Mouse (Mus musculus) left cerebral cortex, postnatal 10 days (tissue): ENCODE data around the gene Dusp11. TPM values are rescaled to one million over a fixed set of nuclear protein-coding genes. Genes with fewer than 3 reads are reported as not detected.
"Not testable (repeated sequence)": the region's sequence is repeated elsewhere in the genome, so short reads cannot be mapped to it uniquely, and the experiment has no call there.

ENCODE experiments used
- DNase-seq, 2 experiments: peaks; one replicate each; pipeline ENCODE4 v3.0.0; 2021 to 2022; ENCODE audit warnings: low spot score in 2 of 2, mixed read lengths in 1 of 2; ENCODE audit errors: extremely low spot score in 1 of 2
- intact Hi-C: fragments of 180-260 bp; cut with DNase I; formaldehyde crosslinking; loops from one replicate; pipeline ENCODE4 v1.15.1; 2025
- total RNA-seq, 2 experiments: library from RNA; stranded (reverse); gene quantifications; 2 replicates each; pipeline ENCODE4 v1.2.3; 2021

Gene Dusp11
- total RNA-seq: 10 to 100 TPM; 74.0 to 82.0 TPM

DNA sequence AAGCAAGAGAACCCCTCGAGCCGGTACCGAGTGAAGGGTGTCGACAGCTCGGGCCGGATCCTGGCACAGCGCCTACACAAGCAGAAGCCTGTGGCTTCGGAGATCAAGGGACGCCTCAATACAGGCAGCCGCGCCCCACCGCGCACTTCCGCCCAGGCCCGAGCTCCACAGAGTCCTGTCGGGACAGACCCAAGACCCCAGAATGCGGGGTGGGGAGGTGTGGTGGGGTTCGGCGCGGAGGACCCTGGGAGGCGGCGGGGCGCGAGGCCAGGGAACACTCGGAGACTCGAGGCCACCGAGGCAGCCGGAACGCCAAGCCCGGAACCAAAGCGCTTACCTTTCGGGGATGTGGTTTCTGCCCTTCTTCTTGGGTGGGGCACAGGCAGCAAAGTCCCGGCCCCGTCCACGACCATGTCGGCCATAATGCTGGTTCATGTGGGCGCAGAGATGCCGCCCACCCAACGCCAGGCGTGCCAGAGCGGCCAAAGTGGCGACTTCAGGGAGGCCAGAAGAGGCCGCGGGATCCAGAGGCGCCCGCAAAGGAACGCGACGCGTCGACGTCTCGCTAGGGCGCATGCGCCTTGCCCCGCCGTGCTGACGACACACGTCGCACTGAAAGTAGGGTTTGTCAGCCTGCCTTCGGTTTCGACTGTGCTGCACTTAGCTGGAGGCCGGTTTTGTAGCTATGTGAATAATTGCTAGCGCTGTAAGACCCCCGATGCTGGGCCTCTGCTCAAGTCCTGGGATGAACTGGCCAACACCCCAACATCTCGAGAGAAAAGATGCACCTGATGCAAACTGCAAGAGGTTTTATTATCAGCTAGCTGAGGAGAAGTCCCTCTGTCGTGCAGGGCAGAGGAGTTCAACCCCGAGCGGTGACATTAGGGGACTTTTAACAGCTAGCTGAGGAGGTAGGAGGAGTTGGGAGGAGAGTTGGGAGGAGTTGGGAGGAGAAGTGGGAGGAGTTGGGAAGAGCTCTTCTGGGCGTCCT is at the start of gene Dusp11:
Gene Dusp11, minus strand, starts transcription at position 567 of the 991 bp plus-strand sequence.
- peak; percentile 90 to 96 for DNase-seq
- intact Hi-C loops: loop anchor here (5.0 kb wide), 1 partner anchor 46 kb away; no protein-coding TSS in a partner anchor

DNA sequence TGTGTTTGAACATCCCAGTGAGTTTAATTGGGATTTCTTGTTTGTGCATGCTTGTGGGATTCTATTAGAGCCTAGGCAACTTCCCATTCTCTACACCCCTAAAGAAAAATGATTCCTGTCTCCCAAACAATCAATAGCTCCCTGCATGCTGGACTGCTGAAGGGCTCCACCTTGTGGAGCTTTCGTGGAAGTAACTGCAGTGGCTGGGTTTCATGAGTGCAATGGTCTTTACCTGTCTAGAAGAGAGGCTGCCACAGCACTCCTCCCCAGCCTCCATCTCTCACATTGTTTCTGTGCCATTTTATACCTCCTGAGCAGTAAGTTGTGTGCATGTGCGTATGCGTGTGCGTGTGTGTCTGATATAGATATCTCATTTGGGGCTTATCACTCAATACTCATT is 48.5 kb upstream of the Dusp11 start:
- DNase-seq: peak; percentile 53 to 54
- intact Hi-C loops: loop anchor here (5.0 kb wide), 2 partner anchors 48 to 178 kb away; partner anchors contain the start of genes Dusp11 and Nat8

DNA sequence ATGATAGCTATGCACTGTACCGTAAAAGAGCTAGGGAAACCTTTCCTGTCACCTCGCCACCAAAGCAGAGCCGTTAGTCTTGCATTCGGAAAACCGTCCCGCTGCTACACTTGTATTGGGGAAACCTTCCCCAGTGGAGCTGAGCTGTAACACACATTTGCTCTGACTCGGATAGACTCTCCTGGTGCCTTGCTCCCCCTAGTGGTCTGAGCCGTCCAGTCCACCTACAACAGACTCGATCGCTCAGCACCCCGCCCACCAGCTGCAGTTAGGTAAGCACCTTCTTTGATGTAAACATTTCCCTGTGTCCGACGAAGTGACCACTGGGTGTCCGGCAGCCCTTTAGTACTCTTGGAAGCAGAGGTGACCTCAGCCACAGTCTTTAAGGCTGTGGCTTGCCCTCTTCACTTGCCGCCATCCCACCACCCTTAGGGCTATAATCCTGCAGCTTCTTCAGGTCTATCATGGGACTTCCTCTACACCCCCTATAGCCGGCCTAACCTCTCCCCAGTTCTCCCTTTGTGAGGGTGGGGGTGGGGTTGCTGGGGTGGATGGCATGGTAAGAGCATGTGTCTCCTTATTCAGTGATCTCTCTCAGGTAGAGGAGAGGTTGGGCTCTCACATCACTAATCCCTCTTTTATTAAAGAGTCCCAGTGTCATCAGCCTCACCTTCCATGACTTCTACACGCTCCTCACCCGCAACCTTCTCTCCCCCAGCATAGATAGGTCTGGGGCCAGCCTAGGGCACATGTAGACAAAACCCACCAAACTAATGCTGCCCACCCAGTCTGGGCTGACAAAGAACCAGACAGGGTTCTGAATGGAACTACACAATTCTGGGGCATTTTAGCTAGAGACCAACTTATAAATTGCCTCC is 43.0 kb upstream of the Dusp11 start:
- intact Hi-C loops: loop anchor here (5.0 kb wide), 2 partner anchors 42 to 172 kb away; partner anchors contain the start of genes Dusp11 and Nat8
- peak; percentile 57 to 83 for DNase-seq

DNA sequence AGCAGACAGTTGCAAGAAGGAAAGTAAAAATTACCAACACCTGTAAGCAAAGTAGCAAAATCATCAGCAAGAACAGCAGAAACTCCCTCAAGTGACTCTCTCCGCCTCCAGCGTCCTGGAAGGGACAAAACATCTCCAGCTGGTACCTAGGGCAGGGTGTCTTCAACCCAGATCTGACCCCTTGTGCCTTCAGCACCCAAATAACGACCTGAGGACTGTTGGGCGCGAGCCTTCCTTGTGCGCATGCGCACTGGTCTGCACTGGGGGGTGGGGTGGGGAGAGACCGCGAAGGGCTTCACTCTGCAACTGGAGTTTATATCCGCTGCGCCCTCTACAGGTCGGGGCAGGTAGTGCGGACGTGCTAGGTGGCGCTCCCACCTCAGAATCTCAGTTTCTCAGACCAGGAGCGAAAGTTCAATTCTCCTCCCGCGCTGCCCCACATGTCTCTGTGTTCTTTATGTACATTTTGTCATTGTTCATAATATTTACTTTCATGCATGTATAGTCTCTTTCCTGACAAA is 42.0 kb upstream of the Dusp11 start:
- no peak for DNase-seq
- intact Hi-C loops: no loop called here

DNA sequence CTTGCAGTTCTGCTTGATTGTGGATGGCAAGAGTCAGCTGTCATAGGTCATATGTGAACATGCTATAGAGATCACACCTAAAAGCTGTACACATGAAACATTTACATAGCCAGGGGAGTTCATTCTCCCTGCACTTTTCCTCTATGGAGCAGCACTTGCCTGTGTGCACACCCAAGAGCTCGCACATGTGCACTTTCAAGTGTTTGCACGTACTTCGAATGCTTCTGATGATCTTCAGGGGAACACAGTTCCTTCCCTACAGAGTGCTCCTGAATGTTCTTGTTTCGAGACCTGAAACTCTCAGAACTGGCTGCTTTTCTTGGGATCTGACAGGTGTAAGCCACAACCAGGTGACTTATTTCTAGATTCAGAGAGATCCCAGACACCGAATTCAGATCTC is 29.3 kb upstream of the Dusp11 start:
- intact Hi-C loops, DNase-seq: not testable (repeated sequence)

DNA sequence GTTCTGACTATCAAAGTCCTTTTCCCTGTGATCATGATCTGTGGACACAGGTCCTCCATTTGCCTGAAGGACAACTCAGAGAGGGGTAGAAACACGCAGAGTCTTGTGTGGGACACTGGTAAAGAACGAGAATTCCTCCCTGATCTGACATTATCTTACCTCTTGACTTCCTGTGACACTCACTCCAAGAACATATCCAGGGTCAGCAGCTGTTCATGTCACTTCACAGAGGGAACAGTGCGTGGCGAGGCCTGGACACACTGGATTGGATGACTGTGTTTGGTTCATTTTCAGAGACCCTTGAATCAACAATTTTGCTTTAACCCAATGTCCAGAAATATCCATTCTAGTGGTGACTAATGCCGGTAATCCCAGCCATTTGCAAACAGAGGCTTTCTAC is 28.1 kb upstream of the Dusp11 start:
- intact Hi-C loops, DNase-seq: not testable (repeated sequence)

DNA sequence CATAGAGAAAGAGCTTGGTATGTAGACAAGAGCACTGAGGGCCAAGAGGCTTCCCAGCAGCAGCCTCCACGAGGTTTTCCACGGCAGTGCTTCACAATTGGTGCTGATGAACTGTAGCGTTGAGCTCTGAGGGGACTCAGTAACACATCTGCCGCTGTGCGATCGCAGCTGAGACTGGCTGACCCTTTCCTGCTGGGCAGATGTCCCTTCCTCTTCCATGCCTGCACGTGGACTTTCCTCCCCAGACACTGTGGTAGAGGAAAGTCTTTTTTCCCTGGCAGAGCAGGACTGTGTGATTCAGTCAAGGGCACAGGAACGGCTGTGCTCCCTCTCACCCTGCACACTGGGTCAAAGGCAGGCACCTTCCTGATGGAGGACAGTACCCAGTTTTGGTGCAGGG is 22.9 kb upstream of the Dusp11 start:
- intact Hi-C loops: no loop called here
- no peak for DNase-seq

DNA sequence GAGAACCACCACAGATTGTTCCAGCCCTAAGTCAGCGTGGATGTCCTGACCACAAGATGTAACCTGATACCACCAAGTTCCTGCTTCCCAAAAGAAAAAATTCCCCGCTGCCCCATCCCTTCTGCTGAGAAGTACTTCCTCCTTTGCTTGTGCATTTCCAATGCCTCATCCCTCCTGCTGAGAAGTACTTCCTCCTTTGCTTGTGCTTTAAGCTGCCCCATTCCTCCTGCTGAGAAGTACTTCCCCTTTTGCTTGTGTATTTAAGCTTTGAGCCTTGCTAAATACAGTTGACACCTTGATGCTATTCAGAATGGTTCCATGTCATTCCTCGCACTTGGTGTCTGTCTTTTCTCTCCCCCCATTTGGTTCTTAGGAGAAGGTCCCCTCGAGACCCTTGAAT is 17.3 kb upstream of the Dusp11 start:
- intact Hi-C loops, DNase-seq: not testable (repeated sequence)

DNA sequence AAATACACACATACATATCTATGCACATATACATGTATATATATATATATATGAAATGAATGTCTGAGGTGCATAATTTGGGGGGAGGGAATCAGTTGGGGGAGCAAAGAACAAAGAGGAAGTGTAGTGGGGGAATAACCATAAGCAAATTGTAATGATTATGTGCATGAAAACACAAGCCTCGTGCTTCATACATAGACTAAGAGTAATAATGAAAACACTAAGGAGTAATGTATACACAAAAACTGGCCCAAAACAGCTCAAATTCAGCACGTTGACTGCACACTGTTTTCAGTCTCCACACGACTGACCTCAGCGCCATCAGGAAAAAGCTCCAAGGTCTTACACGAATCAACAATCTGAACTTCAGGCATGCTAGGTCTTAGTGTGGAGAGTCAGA is 14.8 kb upstream of the Dusp11 start:
- no peak for DNase-seq
- intact Hi-C loops: no loop called here

DNA sequence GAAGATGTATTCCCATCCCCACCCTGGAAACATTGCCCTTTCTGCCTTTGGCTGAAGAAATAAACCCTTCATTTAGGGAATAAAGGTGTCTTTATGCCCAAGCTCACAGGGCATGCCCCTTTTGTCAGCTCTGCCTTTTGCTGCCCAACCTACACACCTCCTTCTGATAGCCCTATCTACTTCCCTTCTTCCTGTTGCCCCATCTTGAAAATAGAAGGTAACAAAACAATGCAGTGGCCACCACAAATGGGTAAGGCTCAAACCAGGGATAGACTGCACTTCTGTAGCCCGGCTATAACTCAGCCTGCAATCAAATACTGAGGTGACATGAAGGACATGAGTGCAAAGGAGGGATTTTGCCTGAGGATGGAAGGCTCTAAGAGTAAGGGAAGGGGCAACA is 14.3 kb upstream of the Dusp11 start:
- intact Hi-C loops: no loop called here

DNA sequence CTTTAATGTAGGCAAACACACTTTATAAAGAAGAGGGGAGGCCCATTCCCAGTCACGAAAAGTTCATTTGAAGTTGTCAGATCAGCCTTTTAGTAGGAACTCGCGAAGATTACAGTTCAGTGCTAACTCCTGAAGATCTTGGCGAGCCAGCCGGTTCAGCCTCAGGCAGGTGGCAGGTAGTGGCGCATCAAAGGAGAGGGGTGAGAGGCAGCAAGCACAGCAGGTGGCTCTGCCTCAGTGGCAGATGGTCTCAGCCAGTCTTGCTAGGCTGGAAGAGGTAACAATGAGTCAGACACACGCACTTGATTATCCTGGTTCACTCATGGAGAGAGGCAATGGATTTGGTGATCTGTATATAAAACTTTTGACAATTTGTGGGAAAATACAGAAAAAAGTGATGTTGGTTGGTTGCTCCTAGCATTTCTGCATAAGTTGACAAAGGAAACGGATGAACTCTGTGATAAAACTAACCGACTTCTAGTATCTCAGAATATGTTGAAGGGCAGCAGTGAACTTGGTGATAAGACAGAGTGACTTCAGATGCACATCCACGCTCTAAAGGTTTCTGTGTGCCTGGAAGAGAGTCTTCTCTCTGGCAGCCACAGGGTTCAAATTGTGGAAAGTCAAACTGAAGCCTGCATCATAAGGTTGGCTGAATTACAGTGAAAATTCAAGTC is 13.6 kb upstream of the Dusp11 start:
- DNase-seq: no peak
- intact Hi-C loops: no loop called here

More for the DNA sequence above, 14.3 kb upstream of the Dusp11 start:
- DNase-seq: no peak

DNA sequence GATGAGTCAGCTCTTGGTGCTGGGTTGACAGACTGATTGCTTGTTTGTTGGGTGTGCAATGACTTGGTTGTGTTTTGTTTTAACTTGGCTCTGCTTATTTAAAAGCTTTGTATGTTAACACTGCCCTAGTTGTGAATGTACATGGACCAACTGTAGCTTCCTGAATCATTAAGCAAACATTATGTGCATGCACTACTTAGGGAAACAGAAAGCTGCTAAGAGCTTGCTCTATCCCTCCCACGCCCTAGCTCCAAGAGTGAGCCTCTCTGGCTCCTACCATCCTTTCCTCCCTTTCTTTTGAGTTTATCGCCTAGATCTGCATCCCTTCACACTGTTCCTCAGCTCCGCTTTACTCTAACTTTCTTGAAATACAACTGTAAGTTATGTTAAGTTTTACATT is 11.9 kb upstream of the Dusp11 start:
- intact Hi-C loops: no loop called here
- no peak for DNase-seq

DNA sequence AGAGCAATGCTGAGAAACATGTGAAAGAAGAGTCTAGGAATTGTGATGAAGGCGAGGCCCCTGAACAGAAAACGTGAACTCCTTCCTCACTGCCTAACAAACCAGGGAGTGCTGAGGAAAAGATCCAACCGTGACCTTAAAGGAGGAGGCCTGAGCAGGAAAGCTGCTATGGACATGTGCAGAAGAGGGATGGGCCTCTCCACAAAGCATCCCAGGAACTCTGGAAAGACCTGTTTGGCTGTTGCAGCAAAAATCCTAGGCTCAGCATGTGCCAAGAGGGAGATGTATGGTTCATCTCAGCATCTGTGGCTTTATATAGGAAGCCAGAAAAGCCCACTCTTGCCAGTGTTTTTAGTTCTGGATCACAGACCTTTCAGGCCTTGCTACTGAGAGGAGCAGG is 11.2 kb upstream of the Dusp11 start:
- intact Hi-C loops: no loop called here

DNA sequence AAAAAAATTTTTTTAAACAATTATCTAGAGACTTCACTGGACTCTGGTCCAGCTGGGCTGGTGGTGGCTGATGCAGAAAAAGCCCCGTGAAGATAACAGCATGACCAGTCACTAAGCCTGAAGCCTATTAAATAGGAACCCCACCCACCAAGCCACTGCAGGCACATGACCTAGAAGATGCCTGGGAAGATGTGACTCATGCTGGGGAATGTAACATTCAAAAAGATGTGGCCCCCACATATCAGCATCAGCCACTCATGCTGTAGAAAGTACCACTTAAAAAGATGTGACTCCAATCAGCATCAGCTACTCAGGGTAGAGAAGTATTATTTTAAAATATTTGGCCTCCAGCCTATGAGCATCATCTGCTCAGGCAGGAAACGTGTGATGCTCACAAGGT is 8.4 kb upstream of the Dusp11 start:
- no peak for DNase-seq
- intact Hi-C loops: no loop called here

More for the DNA sequence above, 11.2 kb upstream of the Dusp11 start:
- DNase-seq: no peak

DNA sequence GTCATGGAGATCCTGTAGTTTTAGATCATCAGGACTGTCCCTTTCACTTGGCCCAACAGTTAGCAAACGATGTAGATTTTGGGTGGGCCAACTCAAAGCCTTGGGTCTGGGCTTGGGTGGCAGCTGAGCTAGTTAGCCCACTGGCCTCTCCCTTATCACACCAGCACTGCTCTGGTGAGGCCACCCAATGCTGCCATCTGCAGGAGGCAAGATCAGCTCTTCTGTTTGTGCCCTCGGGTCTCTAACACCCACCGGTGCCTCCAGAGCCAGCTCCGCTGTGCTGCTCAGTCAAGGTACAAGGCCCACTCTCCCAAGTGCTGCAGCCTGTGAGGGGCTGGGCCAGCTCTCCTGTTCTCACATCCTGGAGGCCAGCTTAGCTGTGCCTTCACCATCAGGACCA is 5.2 kb upstream of the Dusp11 start:
- DNase-seq: no peak
- intact Hi-C loops: no loop called here

DNA sequence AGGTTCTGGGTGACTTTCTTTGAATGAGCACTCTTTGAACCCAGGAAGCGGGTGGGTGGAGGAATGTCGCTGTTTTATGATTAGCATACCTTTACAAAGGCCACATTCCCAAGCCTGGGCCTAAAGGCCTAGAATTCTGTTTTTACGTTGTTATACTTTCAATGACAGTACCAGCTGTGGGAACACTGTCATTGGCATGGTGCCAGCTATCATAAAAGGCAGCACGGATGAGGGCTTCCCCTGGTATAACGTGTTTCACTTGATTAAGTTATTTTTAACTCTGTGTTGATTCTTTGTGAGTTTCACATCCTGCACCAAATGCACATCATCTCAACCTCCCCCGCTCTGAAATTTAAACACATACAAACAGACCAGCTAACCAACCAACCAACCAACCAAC is 4.6 kb upstream of the Dusp11 start:
- intact Hi-C loops: not testable (repeated sequence)
- peak in 1 of 2 experiments; percentile 46 for DNase-seq

DNA sequence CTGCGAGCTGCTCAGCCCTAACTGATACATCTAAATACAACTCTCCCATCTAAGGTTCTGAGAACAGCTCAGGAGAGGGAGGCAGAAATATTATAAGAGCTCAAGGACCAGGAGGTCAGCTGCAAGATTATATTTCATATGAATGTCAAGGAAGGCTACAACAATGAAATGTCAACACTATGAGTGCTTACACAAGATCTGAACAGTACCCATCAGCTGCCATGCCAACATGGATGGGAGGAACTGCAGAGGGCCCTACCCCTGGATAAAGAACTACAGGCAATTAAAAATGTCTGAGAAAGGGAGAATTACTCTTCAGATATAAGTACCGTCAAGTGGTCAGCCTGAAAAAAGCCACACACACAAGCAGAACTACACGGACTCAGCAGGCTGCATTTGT is 3.9 kb downstream of the Dusp11 start:
- intact Hi-C loops: no loop called here

DNA sequence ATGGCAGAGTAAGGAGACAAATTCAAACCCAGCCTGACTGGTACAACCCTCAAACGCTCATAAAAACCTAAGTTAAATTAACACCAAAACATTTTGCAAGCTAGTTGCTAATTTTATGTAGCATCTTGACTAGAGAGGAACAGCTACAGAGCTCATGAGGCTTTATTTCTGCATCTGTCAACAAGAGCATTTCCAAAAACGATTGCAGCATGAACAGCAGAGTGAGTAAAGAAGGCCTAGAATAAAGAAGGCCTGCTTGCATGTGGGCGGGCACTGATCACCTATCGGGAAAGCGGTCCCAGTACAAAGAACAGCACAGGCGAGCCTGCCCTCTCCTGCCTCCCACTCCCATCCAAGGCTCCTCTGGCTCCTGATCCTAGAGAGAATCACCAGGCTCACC is 12.9 kb downstream of the Dusp11 start:
- no peak for DNase-seq
- intact Hi-C loops: loop anchor here (10.0 kb wide), 1 partner anchor 456 kb away; the partner anchor contains the start of gene Tia1

More for the DNA sequence above, 3.9 kb downstream of the Dusp11 start:
- no peak for DNase-seq
